Mouse (Mus musculus): ENCODE data around the gene Mrpl22.
"Not testable (repeated sequence)": the region's sequence is repeated elsewhere in the genome, so short reads cannot be mapped to it uniquely, and the experiment has no call there.

The Mrpl22 gene

GRCm38 (mm10) chr11:58171459-58172091 is at the start of gene Mrpl22:
Gene Mrpl22 (plus strand): TSS chr11:58171661.
- peak; percentile 82 for ATAC-seq (ENCODE audit: low TSS enrichment)

- ATAC-seq (ENCODE audit: low TSS enrichment): no peak
Observed at GRCm38 (mm10) chr11:58123711-58124110, 47.8 kb upstream of the Mrpl22 start.

GRCm38 (mm10) chr11:58125021-58125420 is 46.4 kb upstream of the Mrpl22 start:
- ATAC-seq (ENCODE audit: low TSS enrichment): no peak

GRCm38 (mm10) chr11:58126397-58127160 is 44.9 kb upstream of the Mrpl22 start:
- ATAC-seq (ENCODE audit: low TSS enrichment): peak; percentile 50

- no peak for ATAC-seq (ENCODE audit: low TSS enrichment)
Observed at GRCm38 (mm10) chr11:58127544-58127943, 43.9 kb upstream of the Mrpl22 start.

- ATAC-seq (ENCODE audit: low TSS enrichment): no peak
Observed at GRCm38 (mm10) chr11:58129302-58129843, 42.1 kb upstream of the Mrpl22 start.

GRCm38 (mm10) chr11:58132026-58132425 is 39.4 kb upstream of the Mrpl22 start:
- no peak for ATAC-seq (ENCODE audit: low TSS enrichment)

- ATAC-seq (ENCODE audit: low TSS enrichment): no peak
Observed at GRCm38 (mm10) chr11:58134869-58135268, 36.6 kb upstream of the Mrpl22 start.

- no peak for ATAC-seq (ENCODE audit: low TSS enrichment)
Observed at GRCm38 (mm10) chr11:58135296-58135695, 36.2 kb upstream of the Mrpl22 start.

GRCm38 (mm10) chr11:58136677-58137076 is 34.8 kb upstream of the Mrpl22 start:
- peak; percentile 65 for ATAC-seq (ENCODE audit: low TSS enrichment)

GRCm38 (mm10) chr11:58138821-58139220 is 32.6 kb upstream of the Mrpl22 start:
- ATAC-seq (ENCODE audit: low TSS enrichment): no peak

GRCm38 (mm10) chr11:58139466-58139865 is 32.0 kb upstream of the Mrpl22 start:
- no peak for ATAC-seq (ENCODE audit: low TSS enrichment)

GRCm38 (mm10) chr11:58143704-58144426 is 27.6 kb upstream of the Mrpl22 start:
- ATAC-seq (ENCODE audit: low TSS enrichment): peak; percentile 94

GRCm38 (mm10) chr11:58146241-58146640 is 25.2 kb upstream of the Mrpl22 start:
- no peak for ATAC-seq (ENCODE audit: low TSS enrichment)

GRCm38 (mm10) chr11:58155458-58155857 is 16.0 kb upstream of the Mrpl22 start:
- ATAC-seq (ENCODE audit: low TSS enrichment): no peak

- ATAC-seq (ENCODE audit: low TSS enrichment): no peak
Observed at GRCm38 (mm10) chr11:58156871-58157270, 14.6 kb upstream of the Mrpl22 start.

- no peak for ATAC-seq (ENCODE audit: low TSS enrichment)
Observed at GRCm38 (mm10) chr11:58165072-58165471, 6.4 kb upstream of the Mrpl22 start.

GRCm38 (mm10) chr11:58167822-58168166 is 3.7 kb upstream of the Mrpl22 start:
- ATAC-seq (ENCODE audit: low TSS enrichment): peak; percentile 5; the same call in 1 of the 2 replicates

GRCm38 (mm10) chr11:58168167-58168915 is 3.1 kb upstream of the Mrpl22 start, which contains the start of gene Gemin5:
Gene Gemin5 (minus strand): TSS chr11:58168539.
- peak; percentile 77 for ATAC-seq (ENCODE audit: low TSS enrichment)

- ATAC-seq (ENCODE audit: low TSS enrichment): no peak
Observed at GRCm38 (mm10) chr11:58169666-58170065, 1.8 kb upstream of the Mrpl22 start.

GRCm38 (mm10) chr11:58179563-58179962 is 8.1 kb downstream of the Mrpl22 start:
- peak; percentile 90 for ATAC-seq (ENCODE audit: low TSS enrichment)

GRCm38 (mm10) chr11:58179986-58180385 is 8.5 kb downstream of the Mrpl22 start:
- ATAC-seq (ENCODE audit: low TSS enrichment): not testable (repeated sequence)

Data from frontal cortex, adult (tissue).